Mouse (Mus musculus) cerebellum, adult 2 months (tissue): ENCODE measurements around the gene Cadm1.

Source experiments
- CTCF ChIP-seq: fragments of 200-500 bp; IDR thresholded peaks from 2 replicates; pipeline ENCODE4 v1.5.1; 2011; ENCODE audit warnings: low read depth, mild to moderate bottlenecking, control low read depth, low read length, moderate library complexity, borderline replicate concordance; ENCODE audit not compliant: insufficient read depth
- POLR2A ChIP-seq: fragments of 200-500 bp; IDR thresholded peaks from 2 replicates; pipeline ENCODE4 v1.6.1; 2011; ENCODE audit warnings: low read length, control low read depth, borderline replicate concordance; ENCODE audit not compliant: insufficient read depth

DNA sequence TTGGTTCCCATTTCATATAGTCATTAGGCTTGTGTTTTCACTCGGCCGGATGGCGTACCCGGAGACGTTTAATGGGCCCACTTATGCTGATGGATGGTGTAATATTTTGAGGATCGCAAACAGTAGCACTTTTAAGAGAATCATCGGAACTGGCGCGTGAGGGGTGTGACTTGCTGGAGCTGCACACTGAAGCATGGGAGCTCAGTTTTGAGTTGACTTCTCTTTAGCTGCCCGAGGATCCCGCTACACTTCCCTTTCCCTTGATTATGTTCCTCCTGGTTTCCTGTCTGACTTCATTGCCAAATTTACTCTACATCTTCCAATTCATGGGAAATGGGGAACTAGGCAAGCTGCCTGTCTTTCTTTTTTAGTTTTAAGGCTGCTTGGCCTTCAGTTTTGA is 121.5 kb downstream of the Cadm1 start:
- TF ChIP-seq CTCF (no peak), POLR2A (no peak)
